Mouse (Mus musculus) skeletal muscle tissue, adult 2 months (tissue): ENCODE results near the gene Abcc12.

Source experiments
- DNase-seq: peaks from one replicate; pipeline ENCODE4 v3.0.0-alpha.2; 2012; ENCODE audit warnings: low read depth, low spot score

The Abcc12 gene

DNA sequence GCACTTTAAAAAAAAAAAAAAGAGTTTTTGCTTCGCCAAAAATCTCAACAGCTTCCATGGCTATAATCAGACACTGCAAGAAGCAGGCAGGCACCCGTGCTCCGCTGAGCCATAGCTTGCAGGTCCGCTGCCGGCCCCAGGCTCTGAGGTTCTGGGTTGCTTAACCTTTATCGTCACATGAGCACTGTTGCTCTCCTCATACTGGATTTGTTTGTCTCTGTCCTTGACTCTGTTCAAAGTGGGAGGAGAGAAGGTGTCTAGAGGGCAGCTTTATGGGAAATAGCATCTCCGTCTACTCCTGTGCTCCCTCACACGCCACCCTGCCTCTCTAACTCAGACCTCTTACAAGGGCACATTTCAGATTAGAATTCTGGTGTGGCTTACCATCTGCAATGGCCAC, 1.8 kb downstream of the Abcc12 start:
- no peak for DNase-seq

- no peak for DNase-seq
Observed at GRCm38 (mm10) chr8:86578076-86578475, 2.4 kb downstream of the Abcc12 start.

DNA sequence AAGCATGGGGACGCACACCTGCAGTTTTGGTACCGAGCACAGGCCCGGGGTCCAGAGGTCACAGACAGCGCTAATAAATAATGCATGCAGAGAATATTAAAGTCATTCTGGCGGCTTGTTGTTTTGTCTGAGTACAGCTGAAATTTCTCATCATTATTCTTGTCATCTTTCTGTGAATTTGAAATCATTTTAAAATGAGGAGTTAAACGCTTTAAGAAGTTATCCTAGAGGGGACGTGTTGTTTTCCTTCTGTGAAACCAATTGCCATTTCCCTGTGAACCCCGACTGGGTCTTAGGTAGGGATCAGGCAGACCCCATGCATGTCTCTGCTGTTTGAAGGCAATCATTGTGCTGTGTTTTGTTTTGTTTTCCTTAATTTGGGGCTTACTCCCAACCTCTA, 2.9 kb downstream of the Abcc12 start:
- DNase-seq: no peak

- DNase-seq: no peak
Observed at GRCm38 (mm10) chr8:86563674-86564073, 16.8 kb downstream of the Abcc12 start.

DNA sequence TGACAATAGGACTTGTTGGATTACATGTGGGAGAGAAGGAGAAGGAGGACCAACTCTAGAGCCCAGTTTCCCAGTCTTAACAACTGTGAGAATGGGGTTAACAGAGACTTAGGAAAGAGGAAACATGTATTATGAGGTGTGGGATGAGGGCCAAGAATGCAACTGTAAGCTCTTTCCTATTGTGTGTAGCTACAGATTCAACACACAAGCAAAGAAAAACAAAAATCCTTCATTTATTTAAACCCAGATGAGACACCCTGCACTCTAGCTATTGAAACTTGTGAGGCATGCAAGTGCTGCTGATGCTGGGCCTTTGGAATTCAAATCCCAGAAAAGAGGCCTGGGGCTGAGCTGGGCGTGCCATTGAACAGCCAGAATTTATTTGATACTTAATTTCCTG, 18.7 kb downstream of the Abcc12 start:
- DNase-seq: no peak

DNA sequence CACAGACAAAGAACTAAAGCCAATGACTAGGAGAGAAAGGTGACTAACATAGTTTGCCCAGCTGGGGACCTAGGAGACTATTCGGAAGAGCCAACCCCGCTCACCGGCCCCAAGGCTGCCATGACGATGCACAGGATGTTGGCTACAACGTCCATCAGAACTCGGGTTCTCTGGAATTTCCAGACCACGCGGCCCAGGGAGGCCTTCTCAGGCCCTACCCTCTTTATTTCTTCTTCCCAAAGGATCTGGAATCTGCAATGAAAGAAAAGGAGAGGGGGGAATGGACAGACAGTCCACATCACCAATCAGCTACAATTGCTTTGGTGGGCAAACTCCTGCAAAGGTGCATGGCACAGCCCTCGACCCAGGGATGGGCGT, 19.8 kb downstream of the Abcc12 start:
- DNase-seq: no peak

DNA sequence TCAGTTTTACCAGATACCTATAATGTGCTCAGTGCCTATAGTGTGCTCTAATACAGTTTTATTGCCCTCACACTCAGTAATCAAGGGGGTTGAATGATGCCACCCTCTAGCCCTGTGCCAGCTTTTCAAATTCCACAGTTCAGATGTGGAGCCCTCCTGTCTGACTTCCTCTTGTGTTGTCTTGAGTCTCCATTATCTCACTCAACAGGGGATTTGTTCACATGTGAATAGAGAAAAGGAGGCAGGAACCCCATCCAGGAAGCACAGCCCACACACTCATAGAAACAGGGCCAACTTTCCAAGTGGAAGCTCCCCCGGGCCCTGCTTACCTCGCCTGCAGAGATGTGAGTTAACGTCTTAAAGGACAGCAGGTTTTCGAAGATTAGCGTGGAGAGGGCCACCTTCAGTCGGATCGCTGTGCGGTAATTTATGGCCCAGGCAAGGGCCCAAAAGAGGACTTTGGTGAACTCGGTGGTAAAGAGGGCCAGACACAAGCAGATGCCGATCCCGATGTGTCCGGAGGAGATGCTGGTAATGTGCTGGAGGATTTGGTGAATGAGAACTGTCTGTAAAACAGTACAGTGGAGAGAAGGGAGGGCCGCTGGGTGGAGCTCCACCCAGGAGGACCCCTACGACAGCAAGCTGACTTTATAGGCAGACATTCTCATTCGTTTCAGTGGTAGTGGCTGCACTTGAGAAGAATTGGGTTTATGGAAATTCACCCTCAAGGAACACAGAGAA, 20.4 kb downstream of the Abcc12 start:
- DNase-seq: no peak

GRCm38 (mm10) chr8:86557186-86558045, 23.1 kb downstream of the Abcc12 start:
- DNase-seq: no peak

GRCm38 (mm10) chr8:86555564-86555963, 24.9 kb downstream of the Abcc12 start:
- DNase-seq: no peak

DNA sequence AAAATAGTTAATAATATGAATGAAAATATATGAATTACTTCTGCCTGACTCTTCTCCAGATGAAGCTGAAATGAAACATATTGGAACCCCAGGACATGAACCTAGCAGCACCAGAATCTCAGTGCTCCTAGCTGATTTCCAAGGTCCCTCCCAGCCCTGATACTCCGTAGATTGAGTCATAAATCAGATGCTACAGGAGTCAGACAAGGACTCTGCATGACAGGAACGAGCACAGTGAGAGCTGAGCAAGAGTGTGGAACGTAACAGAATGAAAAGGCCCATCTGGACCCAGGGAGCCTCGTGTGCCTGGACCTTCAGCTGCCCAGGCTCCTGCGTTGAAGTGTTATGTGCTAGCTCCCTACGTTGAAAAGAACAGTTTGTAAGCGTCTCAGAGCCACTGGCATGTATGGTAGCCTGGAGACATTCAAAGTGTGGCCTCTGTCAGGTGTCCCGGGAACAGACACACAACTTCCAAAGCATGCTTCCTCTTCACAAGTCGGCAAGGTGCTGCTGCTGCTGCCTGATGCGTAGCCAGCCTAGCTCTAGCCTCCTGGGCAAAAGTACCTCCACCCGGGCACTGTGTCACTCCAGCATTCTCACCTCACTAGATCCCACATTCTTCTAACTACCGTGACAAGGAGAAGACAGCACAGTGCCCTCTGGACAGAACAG, 26.1 kb downstream of the Abcc12 start:
- DNase-seq: no peak

DNA sequence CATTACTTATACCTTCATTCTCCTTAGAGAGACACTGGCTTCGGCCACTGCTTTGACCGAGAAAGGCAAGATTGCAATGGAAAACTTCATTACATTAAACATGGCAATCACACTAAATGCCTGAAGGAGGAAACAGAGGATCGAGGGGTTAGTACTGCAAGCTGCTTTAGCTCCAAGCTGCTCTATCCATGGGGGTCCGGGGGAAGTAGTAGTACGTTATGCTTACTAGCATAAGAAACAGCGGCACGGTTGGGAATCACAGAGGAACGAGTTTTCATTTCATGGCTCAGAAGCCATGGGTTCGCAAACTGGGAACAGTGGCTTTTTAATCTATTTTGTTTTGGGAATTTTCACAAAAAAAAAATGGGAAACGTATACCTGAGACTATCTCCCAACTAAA, 30.0 kb downstream of the Abcc12 start:
- no peak for DNase-seq

DNA sequence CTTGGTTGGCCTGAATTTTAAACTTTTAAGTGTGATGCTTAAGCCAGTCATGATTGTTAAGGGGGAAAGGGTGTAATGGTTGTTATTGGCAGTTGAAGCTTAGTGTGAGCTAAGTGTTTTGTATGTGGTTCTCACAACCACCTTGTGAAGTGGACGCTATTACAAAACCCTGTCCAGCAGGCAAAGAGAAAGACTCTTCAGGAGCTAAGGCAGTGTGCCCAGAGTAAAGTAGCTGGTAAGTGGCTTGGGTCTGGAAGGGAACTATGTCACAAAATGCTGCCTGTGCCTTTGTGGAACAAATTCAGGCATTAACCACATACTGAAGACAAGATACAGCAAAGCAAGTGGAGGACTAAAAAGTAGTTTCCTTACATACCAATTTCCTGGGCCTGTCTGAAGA, 34.5 kb downstream of the Abcc12 start:
- DNase-seq: no peak

DNA sequence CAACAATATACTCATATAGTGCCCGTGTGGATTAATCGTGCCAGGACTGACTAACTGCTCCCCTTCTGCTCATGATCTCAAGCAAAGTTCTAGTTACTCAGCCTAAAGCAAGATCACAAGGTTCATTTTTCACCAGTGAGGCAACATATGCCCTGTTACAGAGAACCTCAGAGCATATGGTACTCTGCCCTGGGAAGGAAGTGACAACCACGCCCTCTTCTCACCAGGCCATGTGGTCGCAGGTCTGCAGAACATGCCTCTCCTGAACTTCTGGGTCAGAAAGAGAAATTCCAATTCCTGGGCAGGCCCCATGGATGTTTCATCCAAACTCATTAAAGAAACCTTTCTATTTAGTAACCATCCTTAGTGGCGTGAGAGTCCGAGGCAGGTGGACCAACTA, 39.6 kb downstream of the Abcc12 start:
- no peak for DNase-seq

DNA sequence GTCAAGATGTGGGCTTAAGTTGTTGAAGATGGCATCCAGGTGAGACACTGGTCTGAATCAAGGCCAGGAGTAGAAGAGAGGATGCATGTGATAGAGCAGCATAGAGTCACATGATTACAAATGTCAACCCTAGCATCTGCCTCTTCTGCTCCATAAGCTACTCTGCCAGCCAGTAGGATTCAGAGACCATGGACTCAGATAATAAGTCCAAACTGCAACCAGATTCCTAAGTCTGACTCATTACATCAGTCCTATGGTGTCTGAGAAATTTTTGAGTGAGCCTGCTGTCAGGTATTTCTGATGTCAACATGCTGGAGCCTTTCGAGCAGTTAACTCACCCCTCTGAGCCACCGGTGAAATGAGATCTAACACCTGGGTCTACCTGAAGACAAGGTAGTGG, 40.1 kb downstream of the Abcc12 start:
- DNase-seq: no peak

- no peak for DNase-seq
Observed at GRCm38 (mm10) chr8:86536663-86536987, 43.9 kb downstream of the Abcc12 start.

GRCm38 (mm10) chr8:86535791-86536662, 44.5 kb downstream of the Abcc12 start:
- DNase-seq: peak; percentile 57

DNA sequence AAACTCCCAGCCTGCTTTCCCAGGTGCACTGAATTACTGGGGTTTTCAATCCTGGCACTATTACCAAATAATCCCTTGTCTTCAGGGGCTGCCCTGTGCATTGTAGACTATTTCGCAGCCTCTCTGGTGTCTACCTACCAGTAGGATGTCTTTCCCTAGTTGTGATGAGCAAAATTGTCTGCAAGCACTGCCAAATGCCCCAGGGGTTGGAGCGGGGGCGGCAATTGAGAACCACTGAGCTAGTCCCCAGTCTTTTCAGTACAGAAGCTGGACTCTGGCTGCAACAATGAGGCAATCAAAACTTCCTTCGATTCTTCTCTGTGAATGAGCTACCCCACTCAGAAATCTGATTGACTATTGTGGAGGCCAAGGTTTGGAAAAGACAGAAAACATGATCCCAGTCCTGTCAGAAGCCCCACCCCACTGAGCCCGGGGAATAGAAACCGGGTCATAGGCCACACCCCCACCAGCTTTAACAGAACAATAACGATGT, 45.4 kb downstream of the Abcc12 start:
- DNase-seq: no peak

DNA sequence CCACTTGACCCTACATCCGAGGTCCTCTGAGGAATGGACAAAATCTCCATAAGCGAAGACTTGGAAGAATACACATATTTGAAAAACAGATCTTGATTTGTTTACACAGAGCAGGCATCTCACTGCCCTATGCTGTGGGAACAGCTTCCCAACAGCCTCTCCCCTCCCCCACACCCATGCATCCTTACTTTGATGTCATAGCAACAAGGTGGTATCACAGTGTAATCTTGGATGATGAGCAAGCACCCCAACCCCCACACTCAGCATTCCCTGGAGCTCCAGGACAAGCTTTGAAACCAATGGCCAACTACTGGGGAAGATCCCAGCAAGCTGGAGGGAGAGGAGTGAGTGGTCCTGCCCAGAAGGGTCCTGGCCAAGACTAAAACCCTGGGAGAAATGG, 50.8 kb downstream of the Abcc12 start:
- DNase-seq: no peak

GRCm38 (mm10) chr8:86527336-86528029, 53.0 kb downstream of the Abcc12 start:
- DNase-seq: no peak

DNA sequence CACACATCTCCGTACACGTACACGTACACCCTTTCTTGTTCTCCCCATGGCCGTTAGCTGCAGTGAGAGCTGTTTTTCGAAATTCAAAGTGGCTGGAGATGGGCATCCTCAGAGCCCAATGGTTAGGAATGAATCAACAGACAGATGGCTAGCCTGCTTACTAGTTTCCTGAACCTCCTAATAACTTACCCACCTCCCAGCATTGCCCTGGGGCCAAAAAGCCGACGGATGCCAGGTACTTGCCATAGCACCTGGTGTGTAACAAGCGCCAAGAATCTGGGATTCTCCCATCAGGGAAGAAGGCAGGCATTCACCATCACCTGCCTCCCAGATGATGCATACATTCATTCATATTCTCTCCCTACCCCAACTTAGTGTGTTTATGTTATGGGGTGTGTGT, 53.7 kb downstream of the Abcc12 start:
- no peak for DNase-seq

GRCm38 (mm10) chr8:86514203-86514602, 66.3 kb downstream of the Abcc12 start:
- DNase-seq: no peak
